Mouse (Mus musculus) cerebellum, adult 8-10 months (tissue): ENCODE data around the gene Gm7361.
A peak's percentile ranks its signal among the peaks of the same experiment; 100 is the strongest.
"Not testable (repeated sequence)": the region's sequence is repeated elsewhere in the genome, so short reads cannot be mapped to it uniquely, and the experiment has no call there.

Source experiments
- DNase-seq: peaks from one replicate; pipeline ENCODE4 v3.0.0; 2022

Gene Gm7361

GRCm38 (mm10) chr5:26257391-26257790 is at the start of gene Gm7361:
Gene Gm7361, plus strand, starts transcription at chr5:26257691.
- DNase-seq, result not testable (repeated sequence)

GRCm38 (mm10) chr5:26211030-26211429 is 46.5 kb upstream of the Gm7361 start:
- DNase-seq, result no peak

GRCm38 (mm10) chr5:26222076-26222475 is 35.4 kb upstream of the Gm7361 start:
- DNase-seq, result no peak

- DNase-seq, result not testable (repeated sequence)
Measured at GRCm38 (mm10) chr5:26266656-26267055, 9.2 kb downstream of the Gm7361 start.

GRCm38 (mm10) chr5:26280361-26280760 is 22.9 kb downstream of the Gm7361 start:
- DNase-seq, result no peak

GRCm38 (mm10) chr5:26281717-26282116 is 24.2 kb downstream of the Gm7361 start:
- DNase-seq, result no peak

GRCm38 (mm10) chr5:26282282-26282681 is 24.8 kb downstream of the Gm7361 start:
- DNase-seq, result peak; percentile 89

- DNase-seq, result no peak
Measured at GRCm38 (mm10) chr5:26283399-26283798, 25.9 kb downstream of the Gm7361 start.

GRCm38 (mm10) chr5:26291621-26292020 is 34.1 kb downstream of the Gm7361 start:
- no peak for DNase-seq

- no peak for DNase-seq
Measured at GRCm38 (mm10) chr5:26293258-26293657, 35.8 kb downstream of the Gm7361 start.
